Mouse (Mus musculus) embryonic fibroblast, embryonic 13.5 days (primary cell): ENCODE results near the gene Styk1. TPM values are rescaled to one million over a fixed set of nuclear protein-coding genes. Genes with fewer than 3 reads are reported as not detected.

ENCODE experiments used
- H3K27ac ChIP-seq: 2 replicates; pipeline ENCODE4 v1.5.1; 2012; ENCODE audit warnings: low read length, control low read depth, inconsistent platforms; ENCODE audit not compliant: insufficient read depth
- H3K4me1 ChIP-seq: 2 replicates; pipeline ENCODE4 v1.6.1; 2011; ENCODE audit warnings: low read length; ENCODE audit not compliant: control insufficient read depth, insufficient read depth
- H3K4me3 ChIP-seq: 2 replicates; pipeline ENCODE4 v1.5.1; 2011; ENCODE audit warnings: mild to moderate bottlenecking, control low read depth, low read length; ENCODE audit not compliant: insufficient read depth
- CTCF ChIP-seq: IDR thresholded peaks from 2 replicates; pipeline ENCODE4 v1.5.1; 2011; ENCODE audit warnings: mild to moderate bottlenecking, control low read depth, low read length, moderate library complexity, borderline replicate concordance; ENCODE audit not compliant: insufficient read depth
- POLR2A ChIP-seq: IDR thresholded peaks from 2 replicates; pipeline ENCODE4 v1.6.1; 2011; ENCODE audit warnings: low read depth, mild to moderate bottlenecking, control low read depth, low read length, moderate library complexity
- polyA plus RNA-seq: library from polyadenylated mRNA; stranded (reverse); fragments of >200 nt; gene quantifications from 2 replicates; pipeline ENCODE4 v1.2.4, GENCODE M21; 2011; ENCODE audit warnings: low read depth; ENCODE audit not compliant: missing spikeins, insufficient read length

Styk1 gene
- polyA plus RNA-seq, 1 experiment: 11.3 TPM

DNA sequence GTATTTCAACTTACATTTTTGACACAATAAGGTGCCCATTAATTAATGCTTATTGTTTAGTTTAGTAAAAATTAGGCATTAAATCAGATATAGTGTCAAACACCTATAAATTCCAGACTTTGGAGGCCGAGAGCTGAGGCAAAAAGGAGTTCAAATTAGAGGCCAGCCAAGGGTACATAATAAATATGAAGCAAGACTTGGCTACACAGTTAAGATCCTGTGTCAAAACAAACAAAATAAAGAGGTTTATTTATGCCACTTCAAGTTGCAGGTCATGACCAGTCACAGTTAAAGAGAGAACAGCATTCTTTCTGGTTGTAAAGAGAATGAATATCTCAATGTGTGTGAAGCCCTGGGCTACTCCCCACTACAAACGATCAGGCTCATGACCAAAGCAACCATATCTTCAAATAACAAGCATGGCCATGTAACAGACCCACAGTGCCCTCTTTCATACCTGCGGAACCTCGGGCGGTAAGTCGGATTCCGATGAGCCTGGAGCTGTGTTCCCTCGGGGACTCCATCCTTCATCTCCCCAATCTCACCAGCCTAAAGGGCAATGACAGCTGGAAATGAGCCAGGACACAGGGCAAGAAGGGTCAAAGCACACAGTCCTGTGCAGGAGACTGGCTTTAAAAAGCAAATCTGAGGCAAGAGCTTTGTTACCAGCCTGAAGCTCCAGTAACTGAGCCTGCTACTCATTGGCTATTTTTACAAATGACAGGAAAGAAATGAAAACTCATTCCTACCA, 16.6 kb upstream of the Styk1 start:
- no peak for TF ChIP-seq POLR2A
- TF ChIP-seq CTCF: no peak

DNA sequence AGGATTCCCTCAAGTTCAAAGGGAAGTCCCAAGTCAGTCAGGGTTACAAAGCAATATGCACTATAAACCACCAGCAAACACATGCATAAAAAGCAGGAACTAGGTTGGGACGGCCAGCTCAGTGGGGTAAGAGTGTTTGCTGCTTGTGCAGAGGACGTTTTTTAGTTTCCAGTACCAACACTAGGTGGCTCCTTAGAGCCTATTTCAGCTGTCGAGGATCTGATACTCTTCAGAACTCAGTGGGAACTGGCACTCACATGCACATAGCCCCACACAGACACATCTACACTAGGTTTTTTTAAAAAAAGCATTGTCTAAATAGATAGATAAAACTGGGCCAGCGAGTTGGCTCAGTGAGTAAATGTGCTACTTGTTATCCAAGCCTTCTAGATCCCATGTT, 13.7 kb upstream of the Styk1 start:
- no peak overlapping the region for H3K4me3 ChIP-seq
- TF ChIP-seq CTCF (no peak), POLR2A (no peak)
- H3K27ac ChIP-seq: no peak overlapping the region
- no peaks in the 10 kb centered on the region for H3K4me1 ChIP-seq

More for the DNA sequence above, 16.6 kb upstream of the Styk1 start:
- Histone ChIP-seq H3K4me1 (no peaks in the 10 kb centered on the region), H3K4me3 (no peak overlapping the region), H3K27ac (no peak overlapping the region)

DNA sequence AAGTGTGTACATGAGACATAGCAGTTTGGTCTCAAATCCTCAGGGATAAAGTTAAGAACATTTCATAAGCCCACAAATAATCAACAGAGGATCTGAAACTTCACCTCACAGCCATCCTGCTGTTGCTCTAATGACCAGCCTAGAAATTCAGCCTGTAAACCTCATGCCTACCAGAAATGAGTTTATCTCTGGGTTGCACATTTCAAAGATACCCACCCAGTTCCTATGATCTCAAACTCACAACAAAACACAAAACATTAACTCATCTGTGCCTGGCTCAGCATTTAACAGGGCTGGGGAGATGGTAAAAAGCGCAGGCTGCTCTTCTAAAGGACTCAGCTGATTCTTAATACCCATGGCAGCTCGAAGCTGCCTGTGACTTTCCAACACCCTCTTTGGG, 11.0 kb upstream of the Styk1 start:
- no peak for TF ChIP-seq CTCF
- TF ChIP-seq POLR2A: no peak
- Histone ChIP-seq H3K27ac (no peak overlapping the region), H3K4me3 (no peak overlapping the region), H3K4me1 (no peaks in the 10 kb centered on the region)

DNA sequence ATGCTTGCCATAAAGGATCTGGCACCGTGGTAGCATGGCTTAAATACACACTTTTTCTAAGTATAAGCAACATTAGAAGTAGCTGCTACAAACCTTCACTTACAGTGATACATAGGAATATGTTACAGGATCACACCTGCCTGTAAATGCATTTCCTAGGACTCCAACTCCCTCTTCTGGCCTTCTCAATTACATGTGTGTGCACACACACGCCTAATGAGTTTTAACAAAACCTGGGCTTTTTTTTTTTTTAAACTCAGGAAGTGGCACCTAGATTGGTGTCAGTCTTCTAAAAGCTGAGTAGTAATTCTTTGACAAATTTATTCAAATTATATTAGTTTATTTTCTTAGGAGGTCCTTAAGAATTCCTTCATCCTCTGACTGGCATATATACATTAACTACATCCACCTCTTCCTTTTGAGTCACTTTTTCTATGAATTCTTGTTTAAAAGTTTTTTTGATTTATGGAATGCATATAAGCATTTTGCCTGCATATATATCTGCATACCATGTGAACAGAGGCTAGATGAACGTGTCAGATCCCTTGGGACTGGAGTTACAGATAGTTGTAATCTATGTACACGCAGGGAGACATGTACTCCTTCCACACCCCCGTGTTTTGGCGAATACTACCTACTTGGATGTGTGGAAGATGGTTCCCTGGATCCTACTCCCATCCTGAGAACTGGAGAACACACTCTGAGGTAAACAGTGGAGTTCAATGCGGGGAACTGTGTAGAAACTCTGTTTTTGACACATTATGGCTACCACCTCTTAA, 9.8 kb upstream of the Styk1 start:
- Histone ChIP-seq H3K4me1 (no peaks in the 10 kb centered on the region), H3K27ac (no peak overlapping the region), H3K4me3 (no peak overlapping the region)
- no peak for TF ChIP-seq POLR2A
- TF ChIP-seq CTCF: no peak

DNA sequence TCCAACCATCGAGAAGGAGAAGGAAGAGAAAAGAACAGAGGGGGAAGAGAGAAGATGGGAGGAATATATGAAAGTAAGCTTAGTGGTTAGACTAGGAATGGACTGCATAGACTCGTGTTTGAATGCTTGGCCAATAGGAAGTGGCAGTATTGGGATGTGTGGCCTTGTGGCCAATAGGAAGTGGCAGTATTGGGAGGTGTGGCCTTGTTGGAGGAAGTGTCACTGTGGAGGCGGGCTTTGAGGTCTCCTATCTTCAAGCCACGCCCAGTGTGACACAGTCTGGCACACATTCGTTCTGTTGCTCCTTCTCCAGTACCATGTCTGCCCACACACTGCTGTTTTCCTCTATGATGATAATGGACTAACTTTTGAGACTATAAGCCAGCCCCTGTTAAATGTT, 7.3 kb upstream of the Styk1 start:
- Histone ChIP-seq H3K4me3 (no peak overlapping the region), H3K27ac (no peak overlapping the region), H3K4me1 (no peaks in the 10 kb centered on the region)
- TF ChIP-seq CTCF: no peak
- TF ChIP-seq POLR2A: no peak

DNA sequence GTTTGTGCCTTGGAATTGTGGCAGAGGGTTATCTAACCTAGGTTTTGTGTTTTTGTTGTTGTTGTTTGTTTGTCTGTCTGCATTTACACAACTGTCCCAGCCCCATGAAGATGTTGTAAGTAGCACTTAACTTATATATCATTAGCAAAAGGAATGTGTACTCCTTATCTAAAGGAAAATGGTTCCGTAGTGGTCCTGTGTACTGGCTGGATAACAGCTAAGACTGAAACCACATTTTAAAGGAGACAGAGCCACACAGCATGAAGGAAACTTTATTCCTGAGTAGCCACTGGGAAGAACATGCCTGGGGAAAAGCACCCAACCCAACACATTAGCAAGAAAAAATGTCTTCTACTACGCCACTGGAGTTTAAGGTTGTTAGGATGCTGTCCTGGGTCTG, 6.1 kb upstream of the Styk1 start:
- Histone ChIP-seq H3K4me3 (no peak overlapping the region), H3K27ac (no peak overlapping the region), H3K4me1 (no peaks in the 10 kb centered on the region)
- TF ChIP-seq CTCF (no peak), POLR2A (no peak)

DNA sequence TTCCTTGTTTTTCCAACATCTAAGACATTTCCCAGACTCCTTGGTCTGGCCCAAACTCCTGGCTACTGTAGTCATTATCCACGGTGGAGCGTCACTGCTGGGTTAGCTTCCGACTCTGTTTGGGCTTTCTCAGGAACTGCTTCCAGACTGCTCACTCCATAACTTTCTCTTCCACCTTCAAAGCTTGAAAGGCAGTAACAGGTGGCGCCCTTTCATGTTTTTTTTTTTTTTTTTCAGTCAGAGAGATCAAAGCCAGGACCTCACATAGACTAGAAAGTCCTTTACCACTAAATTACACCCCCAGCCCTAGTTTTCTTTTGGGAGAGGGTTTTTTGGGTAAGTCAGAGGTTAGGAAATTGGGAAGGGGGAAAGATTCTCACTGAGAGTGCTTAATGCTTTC, 1.5 kb upstream of the Styk1 start:
- Histone ChIP-seq H3K4me3 (no peak overlapping the region), H3K27ac (no peak overlapping the region), H3K4me1 (0 out of 2 replicates have a peak, but pooled peaks cover 2% of the 10 kb centered on the region)
- TF ChIP-seq CTCF (no peak), POLR2A (no peak)

DNA sequence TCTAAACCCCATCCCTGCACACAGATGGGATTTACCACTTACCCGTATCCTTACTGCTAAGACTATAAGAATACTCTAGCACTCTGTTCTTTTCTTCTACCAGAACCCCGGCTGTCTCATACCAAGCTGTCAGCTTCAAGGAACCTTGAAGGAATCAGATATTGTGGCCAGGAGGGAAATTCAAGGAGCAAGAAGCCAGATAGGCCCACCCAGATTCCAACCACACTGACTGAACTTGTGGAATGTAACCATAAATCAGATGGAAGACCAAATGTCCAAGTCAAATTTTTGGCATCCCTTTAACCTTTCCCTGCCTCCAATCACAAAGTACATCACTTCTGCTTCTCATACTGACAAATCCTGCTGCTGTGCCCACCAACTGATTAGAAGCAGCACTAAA, 6.4 kb downstream of the Styk1 start:
- TF ChIP-seq POLR2A: no peak
- no peak for TF ChIP-seq CTCF
- peaks cover 21% of the 10 kb centered on the region for H3K4me1 ChIP-seq
- peak overlapping the region; percentile 98 for H3K27ac ChIP-seq

DNA sequence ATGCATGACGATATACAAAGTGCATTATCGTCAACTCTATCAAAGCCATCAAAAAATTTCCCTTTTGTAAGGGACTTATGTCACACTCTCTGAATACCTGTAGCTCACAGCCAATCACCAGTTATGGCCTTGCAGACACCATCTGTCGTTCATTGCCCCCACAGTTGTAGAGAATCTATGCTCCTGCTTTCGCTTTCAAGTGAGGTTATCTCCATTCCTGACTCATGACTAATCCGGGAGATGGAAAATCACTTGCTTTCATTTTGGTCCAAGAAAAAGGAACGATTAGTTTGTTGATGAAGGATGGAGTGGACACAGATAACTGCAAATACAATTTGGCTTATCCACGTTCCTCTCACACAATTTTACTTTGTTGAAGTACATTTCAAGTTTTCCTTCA, 9.1 kb downstream of the Styk1 start:
- H3K27ac ChIP-seq: peak overlapping the region; percentile 61
- peaks cover 22% of the 10 kb centered on the region for H3K4me1 ChIP-seq
- H3K4me3 ChIP-seq: no peak overlapping the region
- TF ChIP-seq POLR2A (no peak), CTCF (no peak)

More for the DNA sequence above, 6.4 kb downstream of the Styk1 start:
- no peak overlapping the region for H3K4me3 ChIP-seq

DNA sequence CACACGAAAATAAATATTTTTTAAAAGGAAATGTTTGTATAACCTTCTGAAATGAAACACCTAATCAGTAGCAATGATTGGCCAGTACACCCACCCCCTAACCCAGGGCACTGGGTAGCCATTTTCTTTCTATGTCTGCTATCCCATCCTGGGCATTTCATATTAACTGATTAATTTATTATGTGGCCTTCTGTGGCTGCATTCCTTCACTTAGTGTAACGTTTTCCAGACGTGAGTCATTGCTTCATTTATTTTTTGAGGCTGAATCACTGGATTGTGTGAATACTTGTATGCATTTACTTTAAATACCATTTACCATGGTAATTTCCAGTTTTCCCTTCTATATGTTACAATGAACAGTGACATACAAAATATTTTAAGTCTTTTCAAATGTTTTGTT, 13.3 kb downstream of the Styk1 start:
- TF ChIP-seq CTCF (no peak), POLR2A (no peak)

More for the DNA sequence above, 13.3 kb downstream of the Styk1 start:
- peak overlapping the region; percentile 84 for H3K27ac ChIP-seq
- H3K4me3 ChIP-seq: no peak overlapping the region
- peaks cover 16% of the 10 kb centered on the region for H3K4me1 ChIP-seq
